Mouse (Mus musculus): Measurements from ENCODE around the gene Tmprss9. TPM values are rescaled to one million over a fixed set of nuclear protein-coding genes. Genes with fewer than 3 reads are reported as not detected.

The Tmprss9 gene
- polyA plus RNA-seq, 1 experiment, result 2.0 TPM

DNA sequence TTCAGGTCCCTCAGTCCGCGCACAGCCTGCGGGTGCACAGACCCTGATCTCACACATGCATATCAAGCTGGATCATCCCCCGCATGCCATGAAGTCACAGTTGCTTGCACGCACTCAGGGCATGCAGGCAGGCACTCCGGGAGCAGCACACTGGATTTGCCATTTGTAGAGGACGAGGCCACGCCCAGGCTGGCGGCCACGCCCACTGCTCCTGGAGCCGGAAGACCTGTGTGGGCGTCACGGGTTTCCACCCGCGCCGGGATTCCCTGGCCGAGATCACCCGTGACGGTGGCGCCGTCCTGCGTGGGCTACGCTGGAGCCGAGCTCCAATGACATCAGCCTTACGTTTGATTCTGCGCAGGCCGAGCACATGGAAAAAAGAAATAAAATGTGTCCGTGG is 68.0 kb downstream of the Tmprss9 start:
- Histone ChIP-seq H3K27ac (ENCODE audit: control insufficient read depth, insufficient read depth, low read depth, low read length) (0 out of 2 replicates have a peak overlapping the region, but pooled peaks have one; percentile 5), H3K27me3 (ENCODE audit: control insufficient read depth, insufficient read depth, low read length) (no peaks in the 10 kb centered on the region)

GRCm38 (mm10) chr10:80940320-80940987 is 68.8 kb downstream of the Tmprss9 start:
- no peak for TF ChIP-seq POLR2A (IDR thresholded peaks at IDR 0.05; ENCODE audit: control insufficient read depth, low read depth, low read length)
- no peak overlapping the region for H3K4me3 ChIP-seq (ENCODE audit: control insufficient read depth, low read depth, low read length)
- H3K36me3 ChIP-seq (ENCODE audit: control insufficient read depth, insufficient read depth, low read length), result no peaks in the 10 kb centered on the region
- no peaks in the 10 kb centered on the region for H3K27me3 ChIP-seq (ENCODE audit: control insufficient read depth, insufficient read depth, low read length)
- H3K27ac ChIP-seq (ENCODE audit: control insufficient read depth, insufficient read depth, low read depth, low read length), result 0 out of 2 replicates have a peak overlapping the region, but pooled peaks have one; percentile 39
- peaks cover 18% of the 10 kb centered on the region for H3K4me1 ChIP-seq (ENCODE audit: control insufficient read depth, insufficient read depth, low read length)

More for the DNA sequence above, 68.0 kb downstream of the Tmprss9 start:
- Histone ChIP-seq H3K4me1 (ENCODE audit: control insufficient read depth, insufficient read depth, low read length) (peaks cover 18% of the 10 kb centered on the region), H3K36me3 (ENCODE audit: control insufficient read depth, insufficient read depth, low read length) (no peaks in the 10 kb centered on the region), H3K4me3 (ENCODE audit: control insufficient read depth, low read depth, low read length) (peak overlapping the region; percentile 63)
- TF ChIP-seq CTCF (IDR thresholded peaks at IDR 0.05; ENCODE audit: control insufficient read depth, insufficient read depth, insufficient replicate concordance, low read depth, low read length) (no peak), POLR2A (IDR thresholded peaks at IDR 0.05; ENCODE audit: control insufficient read depth, low read depth, low read length) (peak; percentile 45; the same call in 1 of the 2 replicates)

DNA sequence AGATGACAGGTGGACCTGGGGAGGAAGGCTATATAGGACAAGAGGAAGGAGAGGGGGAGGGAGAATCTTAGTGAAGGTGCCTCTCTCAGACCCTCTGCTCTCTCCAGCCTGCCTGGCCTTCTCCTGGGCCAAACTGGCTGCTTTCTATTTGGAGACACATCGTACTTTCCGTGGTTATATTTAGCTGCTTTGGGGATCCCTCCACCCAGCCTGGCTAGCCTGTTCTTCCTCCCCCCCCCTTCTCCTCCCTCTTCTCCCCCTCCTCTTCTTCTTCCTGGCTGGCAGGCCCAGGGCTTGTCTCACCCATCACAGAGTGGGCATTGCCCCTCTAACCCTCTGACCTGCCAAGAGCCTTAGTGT is 69.3 kb downstream of the Tmprss9 start:
- TF ChIP-seq CTCF (IDR thresholded peaks at IDR 0.05; ENCODE audit: control insufficient read depth, insufficient read depth, insufficient replicate concordance, low read depth, low read length) (no peak), POLR2A (IDR thresholded peaks at IDR 0.05; ENCODE audit: control insufficient read depth, low read depth, low read length) (no peak)
- 0 out of 2 replicates have a peak overlapping the region, but pooled peaks have one; percentile 39 for H3K27ac ChIP-seq (ENCODE audit: control insufficient read depth, insufficient read depth, low read depth, low read length)
- H3K4me1 ChIP-seq (ENCODE audit: control insufficient read depth, insufficient read depth, low read length), result peaks cover 18% of the 10 kb centered on the region
- no peaks in the 10 kb centered on the region for H3K27me3 ChIP-seq (ENCODE audit: control insufficient read depth, insufficient read depth, low read length)
- no peak overlapping the region for H3K4me3 ChIP-seq (ENCODE audit: control insufficient read depth, low read depth, low read length)
- H3K36me3 ChIP-seq (ENCODE audit: control insufficient read depth, insufficient read depth, low read length), result no peaks in the 10 kb centered on the region

GRCm38 (mm10) chr10:80942919-80943318 is 71.3 kb downstream of the Tmprss9 start:
- TF ChIP-seq CTCF (IDR thresholded peaks at IDR 0.05; ENCODE audit: control insufficient read depth, insufficient read depth, insufficient replicate concordance, low read depth, low read length) (no peak), POLR2A (IDR thresholded peaks at IDR 0.05; ENCODE audit: control insufficient read depth, low read depth, low read length) (no peak)
- H3K4me3 ChIP-seq (ENCODE audit: control insufficient read depth, low read depth, low read length), result no peak overlapping the region
- H3K36me3 ChIP-seq (ENCODE audit: control insufficient read depth, insufficient read depth, low read length), result no peaks in the 10 kb centered on the region
- no peak overlapping the region for H3K27ac ChIP-seq (ENCODE audit: control insufficient read depth, insufficient read depth, low read depth, low read length)
- no peaks in the 10 kb centered on the region for H3K27me3 ChIP-seq (ENCODE audit: control insufficient read depth, insufficient read depth, low read length)
- peaks cover 20% of the 10 kb centered on the region for H3K4me1 ChIP-seq (ENCODE audit: control insufficient read depth, insufficient read depth, low read length)

DNA sequence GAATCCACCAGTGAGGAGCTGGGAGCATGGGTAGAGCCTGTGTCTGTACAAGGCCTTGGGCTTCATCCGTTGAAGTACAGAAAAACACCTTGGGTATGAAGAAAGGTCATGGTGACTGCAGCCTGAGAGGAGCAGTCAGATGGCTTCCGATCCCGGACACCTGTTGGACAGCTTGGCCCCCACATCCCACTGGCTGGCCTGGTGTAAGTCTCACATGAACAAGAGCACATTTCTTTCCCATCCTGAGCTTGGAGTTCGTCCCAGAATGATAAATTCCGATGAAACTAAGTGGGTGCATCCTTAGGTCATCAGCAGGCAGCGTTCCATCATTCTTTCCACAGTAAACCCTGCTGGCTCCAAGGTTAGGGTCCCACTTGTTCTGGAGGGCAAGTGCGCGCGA is 72.1 kb downstream of the Tmprss9 start:
- Histone ChIP-seq H3K36me3 (ENCODE audit: control insufficient read depth, insufficient read depth, low read length) (no peaks in the 10 kb centered on the region), H3K4me1 (ENCODE audit: control insufficient read depth, insufficient read depth, low read length) (peaks cover 20% of the 10 kb centered on the region), H3K27me3 (ENCODE audit: control insufficient read depth, insufficient read depth, low read length) (no peaks in the 10 kb centered on the region), H3K27ac (ENCODE audit: control insufficient read depth, insufficient read depth, low read depth, low read length) (no peak overlapping the region), H3K4me3 (ENCODE audit: control insufficient read depth, low read depth, low read length) (no peak overlapping the region)
- TF ChIP-seq CTCF (IDR thresholded peaks at IDR 0.05; ENCODE audit: control insufficient read depth, insufficient read depth, insufficient replicate concordance, low read depth, low read length), result no peak
- no peak for TF ChIP-seq POLR2A (IDR thresholded peaks at IDR 0.05; ENCODE audit: control insufficient read depth, low read depth, low read length)

DNA sequence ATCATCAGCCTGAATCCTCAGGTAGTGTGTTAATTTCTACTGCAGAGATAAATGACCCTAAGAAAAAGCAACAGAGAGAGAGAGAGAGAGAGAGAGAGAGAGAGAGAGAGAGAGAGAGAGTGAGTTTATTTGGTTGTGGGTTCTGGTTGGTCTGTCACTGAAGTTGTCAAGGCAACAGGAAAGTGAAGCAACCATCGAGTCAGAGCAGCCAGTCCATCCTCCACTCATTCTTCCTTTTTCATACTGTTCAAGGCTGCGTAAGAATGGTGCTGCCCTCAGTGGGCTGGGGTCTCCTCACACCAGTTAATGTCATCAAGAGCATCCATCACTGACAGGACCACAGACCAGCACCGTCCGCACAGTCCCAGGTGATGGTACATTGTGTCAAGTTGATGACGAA is 72.6 kb downstream of the Tmprss9 start:
- H3K36me3 ChIP-seq (ENCODE audit: control insufficient read depth, insufficient read depth, low read length), result no peaks in the 10 kb centered on the region
- H3K4me1 ChIP-seq (ENCODE audit: control insufficient read depth, insufficient read depth, low read length), result peaks cover 18% of the 10 kb centered on the region
- H3K27me3 ChIP-seq (ENCODE audit: control insufficient read depth, insufficient read depth, low read length), result no peaks in the 10 kb centered on the region
- TF ChIP-seq POLR2A (IDR thresholded peaks at IDR 0.05; ENCODE audit: control insufficient read depth, low read depth, low read length) (no peak), CTCF (IDR thresholded peaks at IDR 0.05; ENCODE audit: control insufficient read depth, insufficient read depth, insufficient replicate concordance, low read depth, low read length) (no peak)
- H3K27ac ChIP-seq (ENCODE audit: control insufficient read depth, insufficient read depth, low read depth, low read length), result no peak overlapping the region
- no peak overlapping the region for H3K4me3 ChIP-seq (ENCODE audit: control insufficient read depth, low read depth, low read length)

DNA sequence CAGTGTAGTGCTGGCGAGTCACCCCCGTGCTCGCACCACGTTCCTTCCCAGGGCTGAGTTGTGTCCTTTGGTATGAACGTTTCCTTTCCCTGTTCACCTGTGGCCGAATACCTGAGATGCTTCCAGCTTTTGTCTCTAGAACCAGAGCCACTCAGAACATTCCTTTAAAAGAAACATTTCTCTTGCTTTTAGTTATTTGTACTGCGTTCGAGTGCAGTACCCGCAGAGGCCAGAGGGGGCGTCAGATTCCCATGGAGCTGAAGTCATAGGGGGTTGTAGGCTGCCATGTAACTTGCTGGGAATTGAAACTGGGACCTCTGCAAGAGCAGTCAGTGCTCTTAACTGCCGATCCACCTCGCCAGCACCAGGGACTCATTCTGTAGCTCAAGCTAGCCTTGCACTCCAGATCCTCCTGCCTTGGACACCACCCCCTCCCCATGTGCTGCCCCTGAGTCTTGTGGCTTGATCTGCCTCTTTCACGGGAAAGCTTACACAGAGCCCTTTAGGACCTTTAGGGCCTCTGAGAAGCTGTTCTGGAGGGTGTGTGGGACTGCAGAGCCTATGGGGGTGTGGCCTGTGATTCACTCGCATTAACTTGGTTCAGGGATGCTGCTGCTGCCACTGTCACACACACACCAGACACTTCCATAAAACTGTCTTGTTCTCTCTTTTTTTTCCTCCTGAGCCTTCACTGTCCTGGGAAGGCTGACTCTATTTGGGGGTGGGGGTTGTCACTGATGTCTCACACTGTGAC is 75.2 kb downstream of the Tmprss9 start:
- H3K27me3 ChIP-seq (ENCODE audit: control insufficient read depth, insufficient read depth, low read length), result no peaks in the 10 kb centered on the region
- TF ChIP-seq CTCF (IDR thresholded peaks at IDR 0.05; ENCODE audit: control insufficient read depth, insufficient read depth, insufficient replicate concordance, low read depth, low read length) (peak; percentile 69; the same call in 1 of the 2 replicates), POLR2A (IDR thresholded peaks at IDR 0.05; ENCODE audit: control insufficient read depth, low read depth, low read length) (no peak)
- no peaks in the 10 kb centered on the region for H3K36me3 ChIP-seq (ENCODE audit: control insufficient read depth, insufficient read depth, low read length)
- peaks cover 14% of the 10 kb centered on the region for H3K4me1 ChIP-seq (ENCODE audit: control insufficient read depth, insufficient read depth, low read length)
- H3K4me3 ChIP-seq (ENCODE audit: control insufficient read depth, low read depth, low read length), result no peak overlapping the region
- no peak overlapping the region for H3K27ac ChIP-seq (ENCODE audit: control insufficient read depth, insufficient read depth, low read depth, low read length)

Data from testis, adult 2 months (tissue).